Mouse (Mus musculus) heart, postnatal 0 days (tissue): ENCODE results near the gene Gpr37l1. TPM values are rescaled to one million over a fixed set of nuclear protein-coding genes. Genes with fewer than 3 reads are reported as not detected.

Experiments
- ATAC-seq: fragments of 200-750 bp; cut with Nextera tagmentation; 2 replicates; pipeline ENCODE4 v1.8.0; 2017; ENCODE audit warnings: low read depth, moderate number of reproducible peaks, moderate library complexity; ENCODE audit not compliant: insufficient read depth
- DNase-seq: peaks from one replicate; pipeline ENCODE4 v3.0.0-alpha.2; 2016; ENCODE audit warnings: low spot score
- H3K27ac ChIP-seq: fragments of 300-500 bp; sonication (generic); 2 replicates; pipeline ENCODE4 v1.5.1; 2014; ENCODE audit warnings: low read depth, mild to moderate bottlenecking
- H3K27me3 ChIP-seq: fragments of 300-500 bp; sonication (generic); 2 replicates; pipeline ENCODE4 v1.6.1; 2014; ENCODE audit warnings: low read length, mixed read lengths; ENCODE audit not compliant: control insufficient read depth, insufficient read depth
- H3K36me3 ChIP-seq: fragments of 300-500 bp; sonication (generic); replicated peaks from 2 replicates; pipeline ENCODE4 v1.6.1; 2014; ENCODE audit warnings: low read length, mixed read lengths; ENCODE audit not compliant: control insufficient read depth, insufficient read depth
- H3K4me1 ChIP-seq: fragments of 300-500 bp; sonication (generic); 2 replicates; pipeline ENCODE4 v1.6.1; 2014; ENCODE audit warnings: antibody characterized with exemption; ENCODE audit not compliant: control insufficient read depth, insufficient read depth
- H3K4me2 ChIP-seq: fragments of 300-500 bp; sonication (generic); 2 replicates; pipeline ENCODE4 v1.6.1; 2014; ENCODE audit warnings: low read depth, mild to moderate bottlenecking, low read length, moderate library complexity
- H3K4me3 ChIP-seq: fragments of 300-500 bp; sonication (generic); 2 replicates; pipeline ENCODE4 v1.5.1; 2014; ENCODE audit warnings: low read depth, low read length
- H3K9ac ChIP-seq: fragments of 300-500 bp; sonication (generic); replicated peaks from 2 replicates; pipeline ENCODE4 v1.6.1; 2014; ENCODE audit warnings: low read depth, low read length, mixed read lengths
- H3K9me3 ChIP-seq: fragments of 300-500 bp; sonication (generic); replicated peaks from 2 replicates; pipeline ENCODE4 v1.6.1; 2016; ENCODE audit warnings: low read length; ENCODE audit not compliant: control insufficient read depth
- CTCF ChIP-seq: IDR thresholded peaks from 2 replicates; pipeline ENCODE4 v1.5.1; 2016; ENCODE audit warnings: antibody characterized with exemption, control low read depth, low read depth
- EP300 ChIP-seq: IDR thresholded peaks from 2 replicates; pipeline ENCODE4 v1.6.1; 2016; ENCODE audit warnings: antibody characterized with exemption, low read depth
- WGBS: fragments of 180-500 bp; shearing (Covaris S2); extraction: QIAGEN DNeasy Blood & Tissue Kit; methylation state at CpG from one replicate; pipeline ENCODE4 v1.1.7; 2014; 5-methylcytosine and 5-hydroxymethylcytosine counted together
- polyA plus RNA-seq: library from polyadenylated mRNA; unstranded; fragments of >200 nt; fragmentation: Nextera tagmentation; extraction: Ambion mirVana; gene quantifications from 2 replicates; pipeline ENCODE4 v1.2.1, GENCODE M21; 2015
- total RNA-seq: library from RNA; depleted of rRNA; stranded (reverse); fragments of >200 nt; gene quantifications from 2 replicates; pipeline ENCODE4 v1.2.3, GENCODE M21; 2014; ENCODE audit warnings: low replicate concordance

Gene Gpr37l1
- total and polyA plus RNA-seq, 2 experiments from 2014 or later, result not detected

DNA sequence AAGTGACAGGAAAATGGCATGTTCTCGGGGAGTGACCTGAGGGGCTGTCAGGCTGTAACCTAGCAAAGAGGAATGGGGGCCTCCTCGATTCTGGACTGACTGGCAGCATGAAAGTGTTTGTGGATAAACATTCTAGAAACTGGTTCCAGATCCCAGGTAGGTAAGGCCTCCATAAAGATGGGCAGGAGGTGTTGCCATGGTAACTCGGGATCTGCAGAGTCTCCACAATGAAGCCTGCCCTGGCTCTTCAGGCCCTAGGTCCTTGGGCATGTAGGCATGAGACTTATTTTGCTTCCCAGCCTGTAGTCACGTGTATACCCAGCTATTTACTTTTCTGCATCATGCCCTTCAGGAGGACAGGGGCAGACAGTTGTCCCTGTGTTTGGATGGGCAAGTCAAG lies 13.8 kb upstream of the Gpr37l1 start:
- Histone ChIP-seq H3K36me3 (no peaks in the 10 kb centered on the region), H3K4me3 (no peak overlapping the region), H3K4me2 (no peak overlapping the region), H3K9me3 (no peaks in the 10 kb centered on the region), H3K9ac (no peak overlapping the region), H3K27ac (no peak overlapping the region), H3K27me3 (peaks cover 40% of the 10 kb centered on the region), H3K4me1 (peaks cover 8% of the 10 kb centered on the region)
- ATAC-seq (no peak), DNase-seq (no peak)
- no peak for TF ChIP-seq CTCF
- no peak for TF ChIP-seq EP300
- WGBS, result 74% methylated on average over 4 of the region's 4 CpGs

DNA sequence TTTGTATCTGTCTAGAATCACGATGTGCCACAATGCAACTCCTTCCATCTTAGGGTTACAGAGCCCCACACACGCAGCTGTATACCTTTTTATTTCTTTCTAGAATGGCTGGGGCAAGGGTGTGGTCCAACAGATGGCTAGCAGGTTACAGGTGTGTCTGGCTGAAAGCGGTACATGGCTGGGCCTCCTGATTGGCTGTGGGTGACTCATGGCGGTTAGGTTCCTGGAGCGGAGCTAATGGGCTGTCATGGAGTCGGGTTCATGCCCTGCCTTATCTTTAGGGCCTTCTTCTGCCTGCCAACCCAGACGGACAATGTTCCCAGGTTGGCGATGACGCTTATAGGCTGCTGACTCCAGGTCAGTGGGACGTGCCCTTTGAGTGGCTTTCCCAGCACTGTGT lies 13.3 kb upstream of the Gpr37l1 start:
- H3K36me3 ChIP-seq, result no peaks in the 10 kb centered on the region
- H3K4me2 ChIP-seq, result no peak overlapping the region
- DNase-seq, result no peak
- no peak overlapping the region for H3K4me3 ChIP-seq
- WGBS, result 62% methylated on average over 10 of the region's 10 CpGs
- H3K27ac ChIP-seq, result no peak overlapping the region
- ATAC-seq, result no peak
- peaks cover 35% of the 10 kb centered on the region for H3K27me3 ChIP-seq
- no peak overlapping the region for H3K9ac ChIP-seq
- H3K4me1 ChIP-seq, result peaks cover 8% of the 10 kb centered on the region
- no peaks in the 10 kb centered on the region for H3K9me3 ChIP-seq
- TF ChIP-seq EP300 (no peak), CTCF (no peak)

- DNase-seq (no peak), ATAC-seq (no peak)
- no peak for TF ChIP-seq EP300
- TF ChIP-seq CTCF, result no peak
- Histone ChIP-seq H3K4me2 (no peak overlapping the region), H3K27me3 (peaks cover 41% of the 10 kb centered on the region), H3K27ac (no peak overlapping the region), H3K4me1 (peaks cover 8% of the 10 kb centered on the region), H3K9ac (no peak overlapping the region), H3K9me3 (no peaks in the 10 kb centered on the region), H3K36me3 (no peaks in the 10 kb centered on the region), H3K4me3 (no peak overlapping the region)
- WGBS, result 87% methylated on average over 7 of the region's 7 CpGs
Measured at GRCm38 (mm10) chr1:135178863-135179262, 11.4 kb upstream of the Gpr37l1 start.

DNA sequence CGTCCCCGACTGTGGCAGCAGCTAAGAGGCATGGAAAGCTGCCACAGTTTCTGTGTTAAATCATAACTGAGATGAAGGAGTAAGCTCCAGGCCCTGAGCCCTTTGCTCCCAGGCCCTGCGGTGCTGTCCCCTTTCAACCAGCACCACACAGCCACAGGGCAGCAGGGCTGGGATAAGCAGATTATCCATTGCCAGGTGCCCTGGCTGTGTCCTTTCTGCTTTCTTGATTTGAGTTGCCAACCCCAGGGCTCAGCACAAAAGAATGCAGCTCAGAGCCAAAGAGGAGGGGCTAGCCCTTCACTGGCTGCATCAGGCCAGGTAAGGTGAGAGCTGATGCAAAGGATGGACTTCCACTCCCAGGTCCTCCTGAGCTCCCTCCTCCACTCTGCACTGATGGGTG lies 10.2 kb upstream of the Gpr37l1 start:
- WGBS, result 94% methylated on average over 3 of the region's 3 CpGs
- H3K36me3 ChIP-seq, result no peaks in the 10 kb centered on the region
- no peak for TF ChIP-seq CTCF
- no peak for TF ChIP-seq EP300
- peaks cover 44% of the 10 kb centered on the region for H3K27me3 ChIP-seq
- no peaks in the 10 kb centered on the region for H3K9me3 ChIP-seq
- no peak overlapping the region for H3K9ac ChIP-seq
- no peak overlapping the region for H3K4me3 ChIP-seq
- H3K4me1 ChIP-seq, result peaks cover under 1% of the 10 kb centered on the region; the same call in 1 of the 2 replicates
- DNase-seq (no peak), ATAC-seq (no peak)
- no peak overlapping the region for H3K27ac ChIP-seq
- H3K4me2 ChIP-seq, result no peak overlapping the region

DNA sequence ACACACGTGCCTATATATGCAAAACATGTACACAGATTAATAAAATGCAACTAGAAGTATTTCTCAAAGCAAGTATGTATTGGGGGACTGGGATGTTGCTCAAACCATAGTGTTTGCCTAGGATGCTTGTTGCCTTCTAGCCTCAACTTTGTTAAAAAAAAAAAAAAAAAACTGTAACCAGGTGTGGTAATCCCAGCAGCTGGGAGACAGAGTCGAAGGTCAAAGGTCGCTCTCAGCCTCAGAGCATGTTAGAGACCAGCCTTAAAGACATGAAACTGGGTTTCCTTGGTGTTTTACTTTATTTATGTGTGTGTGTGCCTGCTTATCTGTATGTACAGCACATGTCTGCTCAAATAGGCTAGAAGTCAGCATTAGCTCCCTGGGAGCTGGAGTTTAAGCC lies 7.7 kb upstream of the Gpr37l1 start:
- H3K9ac ChIP-seq, result no peak overlapping the region
- no peaks in the 10 kb centered on the region for H3K36me3 ChIP-seq
- H3K4me3 ChIP-seq, result no peak overlapping the region
- no peak overlapping the region for H3K4me2 ChIP-seq
- ATAC-seq (no peak), DNase-seq (no peak)
- no peak overlapping the region for H3K27ac ChIP-seq
- TF ChIP-seq EP300 (no peak), CTCF (no peak)
- 80% methylated on average over 3 of the region's 3 CpGs for WGBS
- peaks cover 34% of the 10 kb centered on the region for H3K27me3 ChIP-seq
- H3K4me1 ChIP-seq, result no peaks in the 10 kb centered on the region
- no peaks in the 10 kb centered on the region for H3K9me3 ChIP-seq

DNA sequence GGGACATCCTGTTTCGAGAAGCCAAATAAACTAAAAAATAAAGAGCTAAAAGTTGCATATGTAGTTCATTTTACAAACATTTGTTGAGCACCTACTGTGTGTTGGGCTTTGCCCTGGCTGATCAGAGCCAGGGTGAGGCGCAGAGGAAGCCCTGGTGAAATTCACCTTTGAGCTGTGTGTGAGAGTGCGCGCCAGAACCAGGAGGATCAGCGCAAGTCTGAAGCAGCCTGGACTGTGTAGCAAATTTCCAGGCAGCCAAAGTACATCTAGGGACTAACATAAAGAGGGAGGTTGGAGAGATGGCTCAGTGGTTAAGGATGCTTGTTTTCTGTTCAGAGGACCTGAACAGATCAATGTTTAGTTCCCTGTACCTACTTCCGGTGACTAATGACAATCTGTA lies 5.8 kb upstream of the Gpr37l1 start:
- WGBS, result 93% methylated on average over 6 of the region's 6 CpGs
- Histone ChIP-seq H3K4me2 (no peak overlapping the region), H3K27me3 (peaks cover 42% of the 10 kb centered on the region), H3K4me1 (no peaks in the 10 kb centered on the region), H3K9me3 (no peaks in the 10 kb centered on the region), H3K9ac (no peak overlapping the region), H3K36me3 (no peaks in the 10 kb centered on the region), H3K27ac (no peak overlapping the region), H3K4me3 (no peak overlapping the region)
- ATAC-seq (no peak), DNase-seq (no peak)
- TF ChIP-seq EP300 (no peak), CTCF (no peak)
